Comparison of ENCODE assay signal across 11 mouse cellular contexts in the genomic region with DNA sequence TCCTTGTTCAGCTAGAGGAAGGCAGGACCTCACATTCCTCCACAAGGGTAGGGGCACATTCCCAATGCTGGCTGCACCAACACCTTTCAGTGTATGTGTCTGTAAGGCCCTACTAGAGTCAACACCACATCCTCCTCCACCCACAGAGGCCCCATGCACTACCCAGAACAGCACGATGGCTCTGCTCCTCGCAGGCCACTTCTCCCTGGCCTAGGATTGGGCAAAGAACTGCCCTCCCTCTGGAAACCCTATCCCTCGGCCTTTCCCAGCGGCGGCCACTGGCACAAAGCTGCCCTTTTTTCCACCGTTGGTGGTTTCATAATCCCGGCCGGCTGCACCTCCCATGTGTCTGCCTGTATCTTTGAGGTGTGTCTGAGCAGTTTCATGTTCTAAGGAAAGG. TPM values are rescaled to one million over a fixed set of nuclear protein-coding genes. Genes with fewer than 3 reads are reported as not detected.
DNase-seq lines count a peak whose midpoint lies in the region; ATAC-seq and TF ChIP-seq lines count a peak whose summit lies in the region.
"Had no signal": no experiment of that assay in that cellular context is flagged by ENCODE, and none has a peak within 500 bp of the region (broad histone marks: within the 10 kb centered on the region; RNA-seq: fewer than 3 reads in every experiment).

No protein-coding gene starts in this region.

- no peak for TF ChIP-seq POLR2A in limb, embryonic 14.5 days (IDR thresholded peaks at IDR 0.05; ENCODE audit: borderline replicate concordance, extremely low read depth, insufficient read depth, insufficient read length)

- H3K27ac ChIP-seq in heart, embryonic 10.5 days = peak overlapping the region; percentile 77
- H3K27ac ChIP-seq in limb, embryonic 14.5 days (replicated peaks; ENCODE audit: low read depth, low read length) = peak overlapping the region; percentile 67
- H3K27ac ChIP-seq: neural tube, embryonic 12.5 days had no signal

- peaks cover 93% of the 10 kb centered on the region for H3K36me3 ChIP-seq in heart, embryonic 10.5 days
- H3K36me3 ChIP-seq in limb, embryonic 14.5 days (ENCODE audit: control insufficient read depth, insufficient read depth, low read length) = peaks cover 51% of the 10 kb centered on the region

- 55% methylated on average over 8 of the region's 8 CpGs for WGBS in heart, embryonic 10.5 days
- 12% methylated on average over 8 of the region's 8 CpGs for WGBS in limb, embryonic 14.5 days

- H3K4me3 ChIP-seq in heart, embryonic 10.5 days = no peak overlapping the region
- no peak overlapping the region for H3K4me3 ChIP-seq in limb, embryonic 14.5 days (replicated peaks; ENCODE audit: low read length)
- H3K4me3 ChIP-seq: neural tube, embryonic 12.5 days had no signal

- H3K9me3 ChIP-seq in heart, embryonic 10.5 days = no peaks in the 10 kb centered on the region
- H3K9me3 ChIP-seq in limb, embryonic 14.5 days (ENCODE audit: control insufficient read depth, low read length) = no peaks in the 10 kb centered on the region
- H3K9me3 ChIP-seq: neural tube, embryonic 12.5 days had no signal

- ATAC-seq in activated CD4-positive, CD25-positive, alpha-beta regulatory T cell, adult 4 months = peak; percentile 75
- peak; percentile 17; the same call in 1 of the 2 replicates for ATAC-seq in limb, embryonic 14.5 days (ENCODE audit: low FRiP score, low read depth)

- DNase-seq in adrenal gland, postnatal 10 days = peak; percentile 73
- DNase-seq in adrenal gland, adult 8-10 months = no peak
- DNase-seq in heart, embryonic 10.5 days (ENCODE audit: low spot score) = no peak
- DNase-seq in limb, embryonic 14.5 days (ENCODE audit: low spot score) = no peak
- no peak for DNase-seq in neural tube, embryonic 10.5 days (ENCODE audit: extremely low spot score, low spot score)
- DNase-seq in frontal cortex, postnatal 25 days (ENCODE audit: low spot score in 2 of 2) = no peak
- DNase-seq in testis, postnatal 14 days (ENCODE audit: low spot score) = no peak
- DNase-seq: thymus, postnatal 25 days had no signal

- peaks cover 62% of the 10 kb centered on the region for H3K4me1 ChIP-seq in heart, embryonic 10.5 days
- peaks cover 58% of the 10 kb centered on the region for H3K4me1 ChIP-seq in limb, embryonic 14.5 days (ENCODE audit: control insufficient read depth, insufficient read depth, low read length)

- H3K4me2 ChIP-seq in limb, embryonic 14.5 days (replicated peaks; ENCODE audit: low read depth, low read length, severe bottlenecking) = no peak overlapping the region
- H3K4me2 ChIP-seq: neural tube, embryonic 12.5 days had no signal

- H3K27me3 ChIP-seq in heart, embryonic 10.5 days (ENCODE audit: insufficient read depth, poor library complexity, severe bottlenecking) = no peaks in the 10 kb centered on the region
- H3K27me3 ChIP-seq in limb, embryonic 14.5 days (ENCODE audit: control insufficient read depth, insufficient read depth, low read length) = no peaks in the 10 kb centered on the region
- H3K27me3 ChIP-seq: neural tube, embryonic 12.5 days had no signal

- no peak overlapping the region for H3K9ac ChIP-seq in limb, embryonic 14.5 days (ENCODE audit: low read depth, low read length, severe bottlenecking)
- H3K9ac ChIP-seq: neural tube, embryonic 12.5 days had no signal

RNA-seq across cellular contexts. Expression of gene Igf2r, which starts 46.8 kb away (rescaled TPM):
- total RNA-seq in adrenal gland, postnatal 10 days (2021) = 10 to 100 TPM; 60.7 to 77.0 TPM
- 10 to 100 TPM; 75.7 to 93.3 (median 83.9) TPM for total RNA-seq in adrenal gland, adult 8-10 months (2022)
- polyA plus RNA-seq in activated CD4-positive, CD25-positive, alpha-beta regulatory T cell, adult 4 months (2017; shearing (Covaris generic)) = 10 to 100 TPM; 23.9 to 33.2 TPM
- polyA plus RNA-seq in heart, embryonic 10.5 days (2016; fragmentation: Nextera tagmentation; extraction: Ambion mirVana) = 141 and 272 TPM in 2 replicates
- polyA plus RNA-seq in limb, embryonic 14.5 days (2012; rRNA removed) = 97.3 and 99.6 TPM in 2 replicates
- 60.6 and 62.4 TPM in 2 replicates for polyA plus RNA-seq in limb, embryonic 14.5 days (2014; fragmentation: Nextera tagmentation; extraction: Ambion mirVana)

RNA-seq across cellular contexts. Expression of gene Slc22a1, which starts 47.0 kb away (rescaled TPM):
- total RNA-seq in adrenal gland, postnatal 10 days (2021) = 10 to 100 TPM; 10.1 to 24.6 TPM
- under 1 TPM in 3 of 4 experiments, not detected in 1; 0.23 to 0.37 (median 0.30) TPM for total RNA-seq in adrenal gland, adult 8-10 months (2022)
- under 1 TPM in 1 of 2 experiments, not detected in 1; 0.81 TPM for polyA plus RNA-seq in activated CD4-positive, CD25-positive, alpha-beta regulatory T cell, adult 4 months (2017; shearing (Covaris generic))
- 0.39 and 1.1 TPM in 2 replicates for polyA plus RNA-seq in heart, embryonic 10.5 days (2016; fragmentation: Nextera tagmentation; extraction: Ambion mirVana)
- polyA plus RNA-seq in limb, embryonic 14.5 days (2012; rRNA removed) = 0.14 and 0.18 TPM in 2 replicates
- polyA plus RNA-seq in limb, embryonic 14.5 days (2014; fragmentation: Nextera tagmentation; extraction: Ambion mirVana) = not detected in 2 replicates
- total RNA-seq: layer of hippocampus, postnatal 14 days had no signal
- polyA plus RNA-seq: neural tube, embryonic 12.5 days had no signal
